Mouse (Mus musculus): Measurements from ENCODE around the gene Rapgef6. TPM values are rescaled to one million over a fixed set of nuclear protein-coding genes. Genes with fewer than 3 reads are reported as not detected.

Rapgef6 gene
- polyA plus RNA-seq (2014; fragmentation: Nextera tagmentation; extraction: Ambion mirVana): 27.2 and 31.3 TPM in 2 replicates

- peak; percentile 94 for ATAC-seq (replicated peaks; ENCODE audit: low FRiP score)
- Histone ChIP-seq H3K4me1 (replicated peaks; ENCODE audit: control insufficient read depth, insufficient read depth, low read length) (peaks cover 27% of the 10 kb centered on the region), H3K27ac (ENCODE audit: low read depth, low read length) (peak within 1 kb of the TSS; percentile 99)
These were observed at the start of gene Rapgef6 for GRCm38 (mm10) chr11:54522529-54523430. Gene Rapgef6, plus strand, starts transcription at chr11:54522847.

GRCm38 (mm10) chr11:54478414-54478813 lies 44.2 kb upstream of the Rapgef6 start:
- no peaks in the 10 kb centered on the region for H3K27me3 ChIP-seq (replicated peaks; ENCODE audit: control insufficient read depth, insufficient read depth, low read length)
- no peak overlapping the region for H3K4me2 ChIP-seq
- ATAC-seq (replicated peaks; ENCODE audit: low FRiP score) (no peak), DNase-seq (ENCODE audit: low spot score) (no peak)
- no peak overlapping the region for H3K27ac ChIP-seq (ENCODE audit: low read depth, low read length)
- no peak overlapping the region for H3K9ac ChIP-seq (ENCODE audit: low read depth, low read length)
- no peaks in the 10 kb centered on the region for H3K9me3 ChIP-seq (ENCODE audit: control insufficient read depth, low read length)
- H3K36me3 ChIP-seq (ENCODE audit: control insufficient read depth, insufficient read depth, low read length): no peaks in the 10 kb centered on the region
- WGBS: 77% methylated on average over 1 of the region's 1 CpGs
- no peak overlapping the region for H3K4me3 ChIP-seq (ENCODE audit: low read depth, low read length)
- no peaks in the 10 kb centered on the region for H3K4me1 ChIP-seq (replicated peaks; ENCODE audit: control insufficient read depth, insufficient read depth, low read length)

More at GRCm38 (mm10) chr11:54522529-54523430, at the start of gene Rapgef6:
- Histone ChIP-seq H3K4me2 (peak within 1 kb of the TSS; percentile 90), H3K4me3 (ENCODE audit: low read depth, low read length) (peak within 1 kb of the TSS; percentile 96), H3K9ac (ENCODE audit: low read depth, low read length) (peak within 1 kb of the TSS; percentile 96), H3K27me3 (replicated peaks; ENCODE audit: control insufficient read depth, insufficient read depth, low read length) (no peaks in the 10 kb centered on the region), H3K9me3 (ENCODE audit: control insufficient read depth, low read length) (no peaks in the 10 kb centered on the region), H3K36me3 (ENCODE audit: control insufficient read depth, insufficient read depth, low read length) (no peaks in the 10 kb centered on the region)
- WGBS: under 1% methylated on average over 73 of the region's 73 CpGs
- DNase-seq (ENCODE audit: low spot score): peak; percentile 100

GRCm38 (mm10) chr11:54486041-54486440 lies 36.6 kb upstream of the Rapgef6 start:
- Histone ChIP-seq H3K4me3 (ENCODE audit: low read depth, low read length) (no peak overlapping the region), H3K9me3 (ENCODE audit: control insufficient read depth, low read length) (no peaks in the 10 kb centered on the region), H3K27me3 (replicated peaks; ENCODE audit: control insufficient read depth, insufficient read depth, low read length) (no peaks in the 10 kb centered on the region), H3K9ac (ENCODE audit: low read depth, low read length) (no peak overlapping the region), H3K36me3 (ENCODE audit: control insufficient read depth, insufficient read depth, low read length) (no peaks in the 10 kb centered on the region; the same call in 1 of the 2 replicates), H3K4me1 (replicated peaks; ENCODE audit: control insufficient read depth, insufficient read depth, low read length) (no peaks in the 10 kb centered on the region), H3K4me2 (no peak overlapping the region), H3K27ac (ENCODE audit: low read depth, low read length) (no peak overlapping the region)
- 81% methylated on average over 3 of the region's 3 CpGs for WGBS
- ATAC-seq (replicated peaks; ENCODE audit: low FRiP score) (no peak), DNase-seq (ENCODE audit: low spot score) (no peak)

GRCm38 (mm10) chr11:54491946-54492558 lies 30.6 kb upstream of the Rapgef6 start:
- no peaks in the 10 kb centered on the region; the same call in 1 of the 2 replicates for H3K36me3 ChIP-seq (ENCODE audit: control insufficient read depth, insufficient read depth, low read length)
- ATAC-seq (replicated peaks; ENCODE audit: low FRiP score) (no peak), DNase-seq (ENCODE audit: low spot score) (no peak)
- H3K9me3 ChIP-seq (ENCODE audit: control insufficient read depth, low read length): no peaks in the 10 kb centered on the region
- no peak overlapping the region for H3K4me3 ChIP-seq (ENCODE audit: low read depth, low read length)
- WGBS: 96% methylated on average over 1 of the region's 1 CpGs
- no peaks in the 10 kb centered on the region for H3K27me3 ChIP-seq (replicated peaks; ENCODE audit: control insufficient read depth, insufficient read depth, low read length)
- no peak overlapping the region for H3K27ac ChIP-seq (ENCODE audit: low read depth, low read length)
- no peak overlapping the region for H3K4me2 ChIP-seq
- H3K4me1 ChIP-seq (replicated peaks; ENCODE audit: control insufficient read depth, insufficient read depth, low read length): no peaks in the 10 kb centered on the region
- H3K9ac ChIP-seq (ENCODE audit: low read depth, low read length): no peak overlapping the region

GRCm38 (mm10) chr11:54492559-54492958 lies 30.1 kb upstream of the Rapgef6 start:
- DNase-seq (ENCODE audit: low spot score): no peak
- no peaks in the 10 kb centered on the region for H3K9me3 ChIP-seq (ENCODE audit: control insufficient read depth, low read length)
- WGBS: 71% methylated on average over 4 of the region's 4 CpGs
- no peaks in the 10 kb centered on the region for H3K27me3 ChIP-seq (replicated peaks; ENCODE audit: control insufficient read depth, insufficient read depth, low read length)
- H3K36me3 ChIP-seq (ENCODE audit: control insufficient read depth, insufficient read depth, low read length): no peaks in the 10 kb centered on the region; the same call in 1 of the 2 replicates
- H3K4me2 ChIP-seq: no peak overlapping the region
- ATAC-seq (replicated peaks; ENCODE audit: low FRiP score): no peak
- no peak overlapping the region for H3K27ac ChIP-seq (ENCODE audit: low read depth, low read length)
- no peaks in the 10 kb centered on the region for H3K4me1 ChIP-seq (replicated peaks; ENCODE audit: control insufficient read depth, insufficient read depth, low read length)
- no peak overlapping the region for H3K4me3 ChIP-seq (ENCODE audit: low read depth, low read length)
- no peak overlapping the region for H3K9ac ChIP-seq (ENCODE audit: low read depth, low read length)

DNA sequence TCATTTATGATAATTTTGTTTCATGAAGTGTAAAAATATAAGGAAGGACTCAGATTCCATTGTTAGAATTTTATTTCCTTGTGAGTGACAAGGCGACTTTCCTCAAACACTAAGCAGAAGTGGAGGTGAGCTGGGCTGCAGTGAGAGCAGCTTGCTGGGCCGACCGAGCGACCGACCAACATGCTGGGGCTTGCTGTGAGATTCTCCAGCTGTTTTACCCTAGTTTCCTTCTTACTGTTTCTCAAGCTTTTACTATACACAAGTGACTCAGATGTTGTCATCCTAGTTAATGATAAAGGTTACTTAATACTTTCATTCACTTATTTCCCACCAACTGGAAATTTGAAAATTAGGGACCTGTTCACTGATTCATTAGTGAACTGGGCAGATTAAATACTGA lies 22.8 kb upstream of the Rapgef6 start:
- ATAC-seq (replicated peaks; ENCODE audit: low FRiP score) (no peak), DNase-seq (ENCODE audit: low spot score) (no peak)
- no peaks in the 10 kb centered on the region for H3K4me1 ChIP-seq (replicated peaks; ENCODE audit: control insufficient read depth, insufficient read depth, low read length)
- 90% methylated on average over 5 of the region's 5 CpGs for WGBS
- H3K27me3 ChIP-seq (replicated peaks; ENCODE audit: control insufficient read depth, insufficient read depth, low read length): no peaks in the 10 kb centered on the region
- no peak overlapping the region for H3K9ac ChIP-seq (ENCODE audit: low read depth, low read length)
- peaks cover 3% of the 10 kb centered on the region; the same call in 1 of the 2 replicates for H3K36me3 ChIP-seq (ENCODE audit: control insufficient read depth, insufficient read depth, low read length)
- H3K4me2 ChIP-seq: no peak overlapping the region
- no peak overlapping the region for H3K27ac ChIP-seq (ENCODE audit: low read depth, low read length)
- no peaks in the 10 kb centered on the region for H3K9me3 ChIP-seq (ENCODE audit: control insufficient read depth, low read length)
- H3K4me3 ChIP-seq (ENCODE audit: low read depth, low read length): no peak overlapping the region

DNA sequence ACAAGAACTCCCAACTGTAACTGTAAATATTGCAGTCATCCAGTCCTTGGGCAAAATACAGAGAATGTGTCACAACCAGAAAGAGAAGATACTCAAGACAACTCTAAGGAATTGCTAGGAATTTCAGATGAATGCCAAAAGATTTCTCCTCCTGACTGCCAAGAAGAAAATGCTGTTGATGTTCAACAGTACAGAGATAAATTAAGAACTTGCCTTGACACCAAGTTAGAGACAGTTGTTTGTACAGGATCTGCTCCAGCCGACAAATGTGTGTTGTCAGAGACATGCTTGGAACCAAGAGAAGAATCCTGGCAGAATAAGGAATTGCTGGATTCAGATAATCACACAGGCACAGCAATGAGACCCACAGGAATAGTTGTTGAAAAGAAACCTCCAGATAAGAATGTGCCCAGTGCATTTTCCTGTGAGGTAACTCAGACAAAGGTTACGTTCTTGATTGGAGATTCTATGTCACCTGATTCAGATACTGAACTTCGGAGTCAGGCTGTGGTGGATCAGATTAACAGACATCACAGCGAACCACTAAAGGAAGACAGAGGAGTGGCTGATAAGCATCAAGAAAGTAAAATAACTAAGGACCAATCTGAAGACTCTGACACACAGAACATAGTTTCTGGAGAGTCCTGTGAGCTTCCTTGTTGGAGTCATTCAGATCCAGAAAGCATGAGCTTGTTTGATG lies 20.0 kb upstream of the Rapgef6 start:
- no peaks in the 10 kb centered on the region for H3K4me1 ChIP-seq (replicated peaks; ENCODE audit: control insufficient read depth, insufficient read depth, low read length)
- H3K4me3 ChIP-seq (ENCODE audit: low read depth, low read length): no peak overlapping the region
- no peak overlapping the region for H3K27ac ChIP-seq (ENCODE audit: low read depth, low read length)
- WGBS: 79% methylated on average over 4 of the region's 4 CpGs
- no peaks in the 10 kb centered on the region for H3K27me3 ChIP-seq (replicated peaks; ENCODE audit: control insufficient read depth, insufficient read depth, low read length)
- no peaks in the 10 kb centered on the region for H3K9me3 ChIP-seq (ENCODE audit: control insufficient read depth, low read length)
- no peak for ATAC-seq (replicated peaks; ENCODE audit: low FRiP score)
- DNase-seq (ENCODE audit: low spot score): no peak
- peaks cover 7% of the 10 kb centered on the region for H3K36me3 ChIP-seq (ENCODE audit: control insufficient read depth, insufficient read depth, low read length)
- no peak overlapping the region for H3K4me2 ChIP-seq
- no peak overlapping the region for H3K9ac ChIP-seq (ENCODE audit: low read depth, low read length)

DNA sequence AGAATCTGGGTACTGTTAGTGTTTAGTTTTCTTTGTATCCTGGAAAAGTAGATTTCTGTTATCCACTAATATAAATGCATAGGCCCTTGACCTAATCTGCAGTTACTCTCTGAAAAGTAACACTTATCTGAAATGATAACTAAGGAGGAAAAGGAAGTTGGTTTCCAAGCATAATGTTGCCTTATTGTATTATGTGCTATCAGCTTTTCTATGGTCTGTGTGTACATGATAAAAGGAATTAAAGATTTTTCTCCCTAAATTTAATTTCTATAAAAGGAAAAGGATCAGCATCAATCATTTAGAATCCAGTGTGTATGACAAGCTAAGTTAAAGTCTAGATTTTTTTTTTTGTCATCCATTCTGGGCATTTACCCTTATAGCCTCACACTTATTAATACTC lies 9.1 kb upstream of the Rapgef6 start:
- no peak overlapping the region for H3K4me3 ChIP-seq (ENCODE audit: low read depth, low read length)
- H3K4me1 ChIP-seq (replicated peaks; ENCODE audit: control insufficient read depth, insufficient read depth, low read length): no peaks in the 10 kb centered on the region
- H3K9ac ChIP-seq (ENCODE audit: low read depth, low read length): no peak overlapping the region
- H3K4me2 ChIP-seq: no peak overlapping the region
- no peaks in the 10 kb centered on the region for H3K27me3 ChIP-seq (replicated peaks; ENCODE audit: control insufficient read depth, insufficient read depth, low read length)
- ATAC-seq (replicated peaks; ENCODE audit: low FRiP score) (no peak), DNase-seq (ENCODE audit: low spot score) (no peak)
- no peak overlapping the region for H3K27ac ChIP-seq (ENCODE audit: low read depth, low read length)
- H3K36me3 ChIP-seq (ENCODE audit: control insufficient read depth, insufficient read depth, low read length): 0 out of 2 replicates have a peak, but pooled peaks cover 2% of the 10 kb centered on the region
- H3K9me3 ChIP-seq (ENCODE audit: control insufficient read depth, low read length): no peaks in the 10 kb centered on the region
